Mouse (Mus musculus): ENCODE measurements around the gene Esp38. TPM values are rescaled to one million over a fixed set of nuclear protein-coding genes. Genes with fewer than 3 reads are reported as not detected.
"Not testable (repeated sequence)": the region's sequence is repeated elsewhere in the genome, so short reads cannot be mapped to it uniquely, and the experiment has no call there.

Gene Esp38
- not detected in 2 replicates for polyA plus RNA-seq (2014; fragmentation: Nextera tagmentation; extraction: Ambion mirVana)

- DNase-seq (no peak), ATAC-seq (ENCODE audit: insufficient read depth) (no peak)
- H3K36me3 ChIP-seq (ENCODE audit: insufficient read depth): no peaks in the 10 kb centered on the region
- H3K4me1 ChIP-seq (ENCODE audit: insufficient read depth): no peaks in the 10 kb centered on the region
- no peaks in the 10 kb centered on the region for H3K9me3 ChIP-seq (ENCODE audit: low read depth, low read length)
- H3K4me2 ChIP-seq: no peak within 1 kb of the TSS
- no peak within 1 kb of the TSS for H3K27ac ChIP-seq (ENCODE audit: low read depth)
- no peak within 1 kb of the TSS for H3K4me3 ChIP-seq (ENCODE audit: low read depth, low read length)
- WGBS: 73% methylated on average over 3 of the region's 3 CpGs
- H3K27me3 ChIP-seq (ENCODE audit: insufficient read depth, low read length): no peaks in the 10 kb centered on the region
- TF ChIP-seq CTCF (IDR thresholded peaks at IDR 0.05; ENCODE audit: low read depth): no peak
- H3K9ac ChIP-seq: no peak within 1 kb of the TSS
These were observed at the start of gene Esp38 for GRCm38 (mm10) chr17:39950220-39950619. Gene Esp38 (plus strand): TSS chr17:39950520.

- H3K27me3 ChIP-seq (ENCODE audit: insufficient read depth, low read length); H3K4me2 ChIP-seq; H3K4me3 ChIP-seq (ENCODE audit: low read depth, low read length); ATAC-seq (ENCODE audit: insufficient read depth); DNase-seq; H3K4me1 ChIP-seq (ENCODE audit: insufficient read depth); H3K9me3 ChIP-seq (ENCODE audit: low read depth, low read length); H3K27ac ChIP-seq (ENCODE audit: low read depth); H3K36me3 ChIP-seq (ENCODE audit: insufficient read depth); H3K9ac ChIP-seq: not testable (repeated sequence)
- 44% methylated on average over 7 of the region's 8 CpGs for WGBS
These were observed 47.3 kb upstream of the Esp38 start for GRCm38 (mm10) chr17:39902928-39903545.

Other genes with a start within 250 kb of the Esp38 start
- not detected in 2 replicates for gene AC192777.2, start 144.9 kb downstream of the Esp38 start, polyA plus RNA-seq (2014; fragmentation: Nextera tagmentation; extraction: Ambion mirVana)

Data from lung, embryonic 14.5 days (tissue).